Mouse (Mus musculus): ENCODE measurements around the gene Galnt15. TPM values are rescaled to one million over a fixed set of nuclear protein-coding genes. Genes with fewer than 3 reads are reported as not detected.

Galnt15 gene
- total RNA-seq, 1 experiment, result not detected

DNA sequence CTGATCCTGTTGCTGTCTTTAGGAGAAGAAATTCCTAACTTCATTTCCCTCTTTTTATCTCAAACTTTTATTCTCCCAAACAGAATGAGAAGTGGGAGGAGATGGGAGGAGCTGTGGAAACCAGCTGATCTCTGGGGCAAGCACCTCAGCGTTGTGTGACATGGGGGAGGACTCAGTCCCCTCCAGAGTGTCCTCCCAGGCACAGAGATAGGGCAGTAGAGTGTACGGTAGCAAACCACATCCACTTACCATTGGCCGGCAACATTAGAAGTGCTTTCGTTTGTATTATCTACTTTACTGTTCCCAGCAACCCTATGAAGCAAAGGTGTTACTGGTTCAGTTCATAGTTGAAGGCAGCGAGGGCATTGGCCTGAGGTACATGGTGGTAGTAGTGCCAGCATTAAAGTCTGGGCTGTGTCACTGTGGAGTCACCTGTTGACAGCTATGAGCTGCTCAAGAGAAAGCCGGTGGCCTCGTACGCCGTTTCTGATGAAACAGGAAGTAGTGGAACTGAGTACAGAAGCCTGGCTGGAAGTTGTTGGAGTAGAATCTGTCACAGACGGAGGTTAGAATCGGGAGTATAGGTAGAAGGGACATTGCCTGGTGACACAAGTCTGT lies 64.8 kb downstream of the Galnt15 start:
- H3K9me3 ChIP-seq (ENCODE audit: control insufficient read depth, insufficient read depth, low read depth, low read length), result no peaks in the 10 kb centered on the region
- H3K4me1 ChIP-seq (ENCODE audit: control insufficient read depth in 2 of 2, insufficient read depth in 2 of 2, low read length in 2 of 2, poor library complexity in 1 of 2), result 0 out of 4 replicates have a peak, but pooled peaks cover 0 to 4% of the 10 kb centered on the region in 2 experiments
- DNase-seq (ENCODE audit: low read depth, low spot score), result no peak
- H3K9ac ChIP-seq (ENCODE audit: insufficient read depth, low read depth, low read length, poor library complexity, severe bottlenecking), result no peak overlapping the region
- TF ChIP-seq MAFK (IDR thresholded peaks at IDR 0.05; ENCODE audit: insufficient read depth, low read depth, low read length), result no peak
- H3K27ac ChIP-seq (ENCODE audit: insufficient read depth, low read depth, low read length, poor library complexity, severe bottlenecking), result no peak overlapping the region
- H3K36me3 ChIP-seq (ENCODE audit: control insufficient read depth, insufficient read depth, low read length, poor library complexity, severe bottlenecking), result peaks cover 60% of the 10 kb centered on the region
- in situ Hi-C loops (cut with MboI; ENCODE audit: low sequenced_read_pairs in 2 of 2, unreplicated experiment in 2 of 2), result no loop called here
- H3K4me3 ChIP-seq (ENCODE audit: insufficient read depth in 1 of 2, low read depth in 1 of 2, low read length in 2 of 2, poor library complexity in 1 of 2, severe bottlenecking in 1 of 2), result no peak overlapping the region

DNA sequence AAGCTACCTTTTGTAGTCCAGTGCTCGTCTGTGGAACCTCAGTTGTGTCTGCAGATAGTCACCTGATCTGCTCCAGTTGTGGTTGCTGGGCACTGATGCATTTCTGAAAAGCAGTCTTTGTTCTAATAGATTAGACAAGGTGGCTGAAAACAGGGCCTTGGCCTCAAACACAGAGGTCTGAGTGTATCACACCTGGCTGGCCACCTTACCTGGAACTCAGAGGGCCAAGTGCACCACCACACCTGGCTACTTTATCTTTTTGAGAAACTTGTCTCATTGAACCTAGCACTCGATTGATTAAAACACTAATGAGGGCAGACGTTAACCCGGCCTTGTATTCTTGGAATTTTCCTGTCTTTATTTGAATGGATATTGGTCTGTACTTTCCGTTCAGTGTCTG lies 66.9 kb downstream of the Galnt15 start:
- H3K36me3 ChIP-seq (ENCODE audit: control insufficient read depth, insufficient read depth, low read length, poor library complexity, severe bottlenecking), result peaks cover 70% of the 10 kb centered on the region
- H3K9me3 ChIP-seq (ENCODE audit: control insufficient read depth, insufficient read depth, low read depth, low read length), result no peaks in the 10 kb centered on the region
- no peak overlapping the region for H3K4me3 ChIP-seq (ENCODE audit: insufficient read depth in 1 of 2, low read depth in 1 of 2, low read length in 2 of 2, poor library complexity in 1 of 2, severe bottlenecking in 1 of 2)
- TF ChIP-seq MAFK (IDR thresholded peaks at IDR 0.05; ENCODE audit: insufficient read depth, low read depth, low read length) (no peak), HCFC1 (IDR thresholded peaks at IDR 0.05; ENCODE audit: borderline replicate concordance, insufficient read depth, low read length) (no peak), ZC3H11A (IDR thresholded peaks at IDR 0.05; ENCODE audit: borderline replicate concordance, low read depth, low read length) (no peak), ZNF384 (IDR thresholded peaks at IDR 0.05; ENCODE audit: low read depth, low read length) (no peak), CHD2 (IDR thresholded peaks at IDR 0.05; ENCODE audit: low read depth, low read length) (no peak)
- no peak overlapping the region for H3K27ac ChIP-seq (ENCODE audit: insufficient read depth, low read depth, low read length, poor library complexity, severe bottlenecking)
- in situ Hi-C loops (cut with MboI; ENCODE audit: low sequenced_read_pairs in 2 of 2, unreplicated experiment in 2 of 2), result no loop called here
- no peak overlapping the region for H3K9ac ChIP-seq (ENCODE audit: insufficient read depth, low read depth, low read length, poor library complexity, severe bottlenecking)
- 0 out of 4 replicates have a peak, but pooled peaks cover 0 to 4% of the 10 kb centered on the region in 2 experiments for H3K4me1 ChIP-seq (ENCODE audit: control insufficient read depth in 2 of 2, insufficient read depth in 2 of 2, low read length in 2 of 2, poor library complexity in 1 of 2)
- DNase-seq (ENCODE audit: low read depth, low spot score), result no peak

DNA sequence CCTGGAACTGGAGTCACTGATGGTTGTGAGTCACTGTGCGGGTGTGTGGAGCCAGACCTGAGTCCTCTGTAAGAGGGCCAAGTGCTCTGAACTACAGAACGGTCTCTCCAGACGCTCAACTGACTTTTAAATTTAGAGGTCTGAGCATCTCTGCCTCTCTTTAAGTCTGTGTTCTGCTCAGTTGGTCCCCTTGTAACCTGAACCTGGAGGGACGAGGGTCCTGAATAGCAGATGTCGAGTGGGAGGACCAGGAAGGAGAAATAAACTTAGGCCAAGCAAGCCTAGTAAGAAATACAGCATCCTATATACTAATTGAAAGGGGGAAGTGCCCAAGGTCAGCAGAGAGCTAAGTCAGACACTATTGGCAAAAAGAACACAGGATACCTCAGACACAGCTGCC lies 68.0 kb downstream of the Galnt15 start:
- Histone ChIP-seq H3K4me1 (ENCODE audit: control insufficient read depth in 2 of 2, insufficient read depth in 2 of 2, low read length in 2 of 2, poor library complexity in 1 of 2) (no peaks in the 10 kb centered on the region), H3K9ac (ENCODE audit: insufficient read depth, low read depth, low read length, poor library complexity, severe bottlenecking) (no peak overlapping the region), H3K4me3 (ENCODE audit: insufficient read depth in 1 of 2, low read depth in 1 of 2, low read length in 2 of 2, poor library complexity in 1 of 2, severe bottlenecking in 1 of 2) (no peak overlapping the region), H3K9me3 (ENCODE audit: control insufficient read depth, insufficient read depth, low read depth, low read length) (no peaks in the 10 kb centered on the region), H3K27ac (ENCODE audit: insufficient read depth, low read depth, low read length, poor library complexity, severe bottlenecking) (no peak overlapping the region), H3K36me3 (ENCODE audit: control insufficient read depth, insufficient read depth, low read length, poor library complexity, severe bottlenecking) (peaks cover 64% of the 10 kb centered on the region)
- in situ Hi-C loops (cut with MboI; ENCODE audit: low sequenced_read_pairs in 2 of 2, unreplicated experiment in 2 of 2), result no loop called here
- TF ChIP-seq ZC3H11A (IDR thresholded peaks at IDR 0.05; ENCODE audit: borderline replicate concordance, low read depth, low read length) (no peak), MAFK (IDR thresholded peaks at IDR 0.05; ENCODE audit: insufficient read depth, low read depth, low read length) (no peak), HCFC1 (IDR thresholded peaks at IDR 0.05; ENCODE audit: borderline replicate concordance, insufficient read depth, low read length) (no peak), CHD2 (IDR thresholded peaks at IDR 0.05; ENCODE audit: low read depth, low read length) (no peak), ZNF384 (IDR thresholded peaks at IDR 0.05; ENCODE audit: low read depth, low read length) (no peak)
- no peak for DNase-seq (ENCODE audit: low read depth, low spot score)

DNA sequence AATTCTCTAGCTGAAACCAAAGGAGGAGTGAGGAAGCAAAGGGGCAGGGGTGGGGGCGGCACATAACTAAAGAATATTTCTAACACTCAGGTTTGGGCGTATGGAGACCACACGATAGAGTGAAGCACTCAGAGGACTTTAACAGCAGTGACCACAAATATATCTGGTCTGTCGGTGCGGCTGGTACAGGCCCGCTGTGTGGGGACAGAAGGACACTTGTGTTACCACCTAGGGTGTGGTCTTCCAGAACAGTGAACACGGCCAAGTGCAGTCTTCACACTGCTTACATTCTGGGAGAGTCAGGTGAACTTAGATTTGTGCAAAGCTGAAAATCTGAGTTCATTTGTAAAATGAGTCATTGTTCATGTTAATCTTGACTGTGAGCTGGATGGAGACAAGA lies 68.9 kb downstream of the Galnt15 start:
- Histone ChIP-seq H3K4me3 (ENCODE audit: insufficient read depth in 1 of 2, low read depth in 1 of 2, low read length in 2 of 2, poor library complexity in 1 of 2, severe bottlenecking in 1 of 2) (no peak overlapping the region), H3K27ac (ENCODE audit: insufficient read depth, low read depth, low read length, poor library complexity, severe bottlenecking) (no peak overlapping the region), H3K9ac (ENCODE audit: insufficient read depth, low read depth, low read length, poor library complexity, severe bottlenecking) (no peak overlapping the region), H3K4me1 (ENCODE audit: control insufficient read depth in 2 of 2, insufficient read depth in 2 of 2, low read length in 2 of 2, poor library complexity in 1 of 2) (peaks cover 0 to 2% of the 10 kb centered on the region in 2 experiments; a peak in 1 of 4 replicates), H3K36me3 (ENCODE audit: control insufficient read depth, insufficient read depth, low read length, poor library complexity, severe bottlenecking) (peaks cover 66% of the 10 kb centered on the region), H3K9me3 (ENCODE audit: control insufficient read depth, insufficient read depth, low read depth, low read length) (no peaks in the 10 kb centered on the region)
- in situ Hi-C loops (cut with MboI; ENCODE audit: low sequenced_read_pairs in 2 of 2, unreplicated experiment in 2 of 2), result no loop called here
- DNase-seq (ENCODE audit: low read depth, low spot score), result no peak
- TF ChIP-seq HCFC1 (IDR thresholded peaks at IDR 0.05; ENCODE audit: borderline replicate concordance, insufficient read depth, low read length) (no peak), MAFK (IDR thresholded peaks at IDR 0.05; ENCODE audit: insufficient read depth, low read depth, low read length) (no peak), CHD2 (IDR thresholded peaks at IDR 0.05; ENCODE audit: low read depth, low read length) (no peak), ZNF384 (IDR thresholded peaks at IDR 0.05; ENCODE audit: low read depth, low read length) (no peak), ZC3H11A (IDR thresholded peaks at IDR 0.05; ENCODE audit: borderline replicate concordance, low read depth, low read length) (no peak)

DNA sequence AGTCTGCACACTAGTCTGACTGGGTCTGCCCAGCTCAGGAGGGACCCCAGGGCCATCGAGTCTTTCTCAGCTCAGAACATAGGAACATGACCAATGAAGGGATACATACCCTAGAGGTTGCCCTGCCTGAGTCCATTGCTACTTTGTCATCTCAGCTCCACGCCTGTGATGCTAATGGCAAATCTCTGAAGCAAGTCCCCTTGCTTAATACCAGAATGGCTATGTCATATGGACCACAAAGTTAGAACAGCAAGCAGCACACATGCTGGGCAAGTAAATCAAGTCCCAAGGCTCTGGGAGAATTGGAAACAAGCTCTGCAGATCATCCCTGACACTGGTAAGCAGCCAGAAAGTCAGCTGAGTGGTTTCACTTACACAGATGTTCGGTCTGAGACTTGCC lies 70.2 kb downstream of the Galnt15 start:
- Histone ChIP-seq H3K36me3 (ENCODE audit: control insufficient read depth, insufficient read depth, low read length, poor library complexity, severe bottlenecking) (peaks cover 57% of the 10 kb centered on the region), H3K9ac (ENCODE audit: insufficient read depth, low read depth, low read length, poor library complexity, severe bottlenecking) (no peak overlapping the region), H3K27ac (ENCODE audit: insufficient read depth, low read depth, low read length, poor library complexity, severe bottlenecking) (no peak overlapping the region), H3K4me3 (ENCODE audit: insufficient read depth in 1 of 2, low read depth in 1 of 2, low read length in 2 of 2, poor library complexity in 1 of 2, severe bottlenecking in 1 of 2) (no peak overlapping the region), H3K4me1 (ENCODE audit: control insufficient read depth in 2 of 2, insufficient read depth in 2 of 2, low read length in 2 of 2, poor library complexity in 1 of 2) (peaks cover 0 to 6% of the 10 kb centered on the region in 2 experiments; a peak in 1 of 4 replicates), H3K9me3 (ENCODE audit: control insufficient read depth, insufficient read depth, low read depth, low read length) (no peaks in the 10 kb centered on the region)
- TF ChIP-seq MAFK (IDR thresholded peaks at IDR 0.05; ENCODE audit: insufficient read depth, low read depth, low read length) (no peak), HCFC1 (IDR thresholded peaks at IDR 0.05; ENCODE audit: borderline replicate concordance, insufficient read depth, low read length) (no peak), CHD2 (IDR thresholded peaks at IDR 0.05; ENCODE audit: low read depth, low read length) (no peak), ZC3H11A (IDR thresholded peaks at IDR 0.05; ENCODE audit: borderline replicate concordance, low read depth, low read length) (no peak), ZNF384 (IDR thresholded peaks at IDR 0.05; ENCODE audit: low read depth, low read length) (no peak)
- in situ Hi-C loops (cut with MboI; ENCODE audit: low sequenced_read_pairs in 2 of 2, unreplicated experiment in 2 of 2), result no loop called here
- no peak for DNase-seq (ENCODE audit: low read depth, low spot score)

Measured in ES-E14 (cell line).